Mouse (Mus musculus) C2C12 (cell line): Measurements from ENCODE around the gene Lrch3.
"Not testable (repeated sequence)": the region's sequence is repeated elsewhere in the genome, so short reads cannot be mapped to it uniquely, and the experiment has no call there.

ENCODE experiments used
- CTCF ChIP-seq: IDR thresholded peaks from one replicate; pipeline ENCODE4 v1.5.1; 2011; ENCODE audit not compliant: control insufficient read depth, insufficient read depth, insufficient read length
- FOSL1 ChIP-seq: IDR thresholded peaks from one replicate; pipeline ENCODE4 v1.8.0; 2011; ENCODE audit warnings: mild to moderate bottlenecking, low read length; ENCODE audit not compliant: poor library complexity, insufficient read depth, severe bottlenecking
- MAX ChIP-seq: IDR thresholded peaks from one replicate; pipeline ENCODE4 v1.6.1; 2011; ENCODE audit warnings: mild to moderate bottlenecking, control low read depth
- MYOD1 ChIP-seq: IDR thresholded peaks from one replicate; pipeline ENCODE4 v1.6.1; 2011; ENCODE audit warnings: low read depth; ENCODE audit not compliant: control insufficient read depth, insufficient read length
- USF1 ChIP-seq: IDR thresholded peaks from one replicate; pipeline ENCODE4 v1.6.1; 2011; ENCODE audit warnings: low read depth, mild to moderate bottlenecking, control low read depth, moderate library complexity

DNA sequence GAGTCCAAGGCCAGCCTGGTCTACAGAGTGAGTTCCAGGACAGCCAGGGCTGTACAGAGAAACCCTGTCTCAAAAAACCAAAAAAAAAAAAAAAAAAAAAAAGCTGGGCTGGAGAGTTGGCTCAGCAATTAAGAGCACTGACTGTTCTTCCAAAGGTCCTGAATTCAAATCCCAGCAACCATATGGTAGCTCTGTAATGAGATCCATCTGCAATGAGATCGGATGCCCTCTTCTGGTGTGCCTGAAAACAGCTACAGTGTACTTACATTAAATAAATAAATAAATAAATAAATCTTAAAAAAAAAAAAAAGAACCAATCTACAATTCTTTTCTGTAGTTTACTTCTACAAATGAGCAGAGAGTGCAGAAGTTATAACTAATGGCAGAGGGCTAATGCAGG lies 38.6 kb upstream of the Lrch3 start:
- not testable (repeated sequence) for TF ChIP-seq CTCF, FOSL1, MAX, USF1, MYOD1
